Mouse (Mus musculus) lung, postnatal 0 days (tissue): ENCODE results near the gene Rnf150. TPM values are rescaled to one million over a fixed set of nuclear protein-coding genes. Genes with fewer than 3 reads are reported as not detected.

Experiments used
- ATAC-seq: fragments of 200-750 bp; cut with Nextera tagmentation; 2 replicates; pipeline ENCODE4 v1.8.0; 2017; ENCODE audit warnings: moderate library complexity
- DNase-seq: peaks from one replicate; pipeline ENCODE4 v3.0.0-alpha.2; 2016; ENCODE audit warnings: low spot score
- H3K27ac ChIP-seq: fragments of 300-500 bp; sonication (generic); 2 replicates; pipeline ENCODE4 v1.5.1; 2014; ENCODE audit warnings: antibody characterized with exemption, mild to moderate bottlenecking, low read length, mixed read lengths
- H3K27me3 ChIP-seq: fragments of 300-500 bp; sonication (generic); replicated peaks from 2 replicates; pipeline ENCODE4 v1.6.1; 2014; ENCODE audit warnings: low read length, mixed read lengths; ENCODE audit not compliant: insufficient read depth
- H3K36me3 ChIP-seq: fragments of 300-500 bp; sonication (generic); 2 replicates; pipeline ENCODE4 v1.6.1; 2014; ENCODE audit warnings: low read length, mixed read lengths; ENCODE audit not compliant: insufficient read depth
- H3K4me1 ChIP-seq: fragments of 300-500 bp; sonication (generic); 2 replicates; pipeline ENCODE4 v1.6.1; 2014; ENCODE audit warnings: antibody characterized with exemption, low read depth, low read length, mixed read lengths; ENCODE audit not compliant: insufficient read depth
- H3K4me2 ChIP-seq: fragments of 300-500 bp; sonication (generic); replicated peaks from 2 replicates; pipeline ENCODE4 v1.6.1; 2014; ENCODE audit warnings: low read depth, mild to moderate bottlenecking, low read length, moderate library complexity, mixed read lengths
- H3K4me3 ChIP-seq: fragments of 300-500 bp; sonication (generic); 2 replicates; pipeline ENCODE4 v1.5.1; 2014; ENCODE audit warnings: low read depth, low read length
- H3K9ac ChIP-seq: fragments of 300-500 bp; sonication (generic); replicated peaks from 2 replicates; pipeline ENCODE4 v1.6.1; 2014; ENCODE audit warnings: low read depth, mild to moderate bottlenecking
- H3K9me3 ChIP-seq: fragments of 300-500 bp; sonication (generic); 2 replicates; pipeline ENCODE4 v1.6.1; 2016; ENCODE audit warnings: low read length, mixed read lengths
- CTCF ChIP-seq: IDR thresholded peaks from 2 replicates; pipeline ENCODE4 v1.5.1; 2016; ENCODE audit warnings: antibody characterized with exemption, mild to moderate bottlenecking
- EP300 ChIP-seq: IDR thresholded peaks from 2 replicates; pipeline ENCODE4 v1.6.1; 2016; ENCODE audit warnings: antibody characterized with exemption, mild to moderate bottlenecking, control low read depth
- WGBS: fragments of 180-500 bp; shearing (Covaris S2); extraction: QIAGEN DNeasy Blood & Tissue Kit; methylation state at CpG from one replicate; pipeline ENCODE4 v1.1.7; 2014; 5-methylcytosine and 5-hydroxymethylcytosine counted together
- polyA plus RNA-seq: library from polyadenylated mRNA; unstranded; fragments of >200 nt; fragmentation: Nextera tagmentation; extraction: Ambion mirVana; gene quantifications from 2 replicates; pipeline ENCODE4 v1.2.1, GENCODE M21; 2015

Rnf150 gene
- polyA plus RNA-seq, 1 experiment from 2014 or later: 1.7 TPM

GRCm38 (mm10) chr8:82920124-82920523 is 57.0 kb downstream of the Rnf150 start:
- no peak overlapping the region for H3K4me3 ChIP-seq
- H3K36me3 ChIP-seq: no peaks in the 10 kb centered on the region
- ATAC-seq (no peak), DNase-seq (no peak)
- 72% methylated on average over 4 of the region's 4 CpGs for WGBS
- H3K9me3 ChIP-seq: no peaks in the 10 kb centered on the region
- H3K4me2 ChIP-seq: no peak overlapping the region
- no peak for TF ChIP-seq CTCF
- no peak for TF ChIP-seq EP300
- H3K9ac ChIP-seq: no peak overlapping the region
- no peaks in the 10 kb centered on the region for H3K27me3 ChIP-seq
- no peaks in the 10 kb centered on the region for H3K4me1 ChIP-seq
- no peak overlapping the region for H3K27ac ChIP-seq

GRCm38 (mm10) chr8:82925286-82925685 is 62.1 kb downstream of the Rnf150 start:
- Histone ChIP-seq H3K9ac (no peak overlapping the region), H3K4me1 (no peaks in the 10 kb centered on the region), H3K36me3 (no peaks in the 10 kb centered on the region), H3K9me3 (no peaks in the 10 kb centered on the region), H3K27ac (no peak overlapping the region), H3K27me3 (no peaks in the 10 kb centered on the region), H3K4me3 (no peak overlapping the region), H3K4me2 (no peak overlapping the region)
- TF ChIP-seq CTCF (no peak), EP300 (no peak)
- DNase-seq (no peak), ATAC-seq (no peak)
- WGBS: 90% methylated on average over 3 of the region's 3 CpGs

GRCm38 (mm10) chr8:82926518-82926917 is 63.4 kb downstream of the Rnf150 start:
- H3K9ac ChIP-seq: no peak overlapping the region
- no peak for ATAC-seq
- WGBS: 75% methylated on average over 5 of the region's 5 CpGs
- TF ChIP-seq EP300 (no peak), CTCF (no peak)
- no peak overlapping the region for H3K4me3 ChIP-seq
- no peak overlapping the region for H3K4me2 ChIP-seq
- H3K4me1 ChIP-seq: no peaks in the 10 kb centered on the region
- H3K36me3 ChIP-seq: no peaks in the 10 kb centered on the region
- no peaks in the 10 kb centered on the region for H3K27me3 ChIP-seq
- H3K27ac ChIP-seq: no peak overlapping the region
- DNase-seq: no peak
- no peaks in the 10 kb centered on the region for H3K9me3 ChIP-seq

- TF ChIP-seq CTCF (no peak), EP300 (no peak)
- no peaks in the 10 kb centered on the region for H3K36me3 ChIP-seq
- ATAC-seq: no peak; the same call in 1 of the 2 replicates
These were observed 68.4 kb downstream of the Rnf150 start for GRCm38 (mm10) chr8:82931554-82931953.

GRCm38 (mm10) chr8:82936162-82936561 is 73.0 kb downstream of the Rnf150 start:
- Histone ChIP-seq H3K4me1 (peaks cover 11% of the 10 kb centered on the region; the same call in 1 of the 2 replicates), H3K27me3 (no peaks in the 10 kb centered on the region), H3K4me2 (no peak overlapping the region), H3K4me3 (no peak overlapping the region), H3K9ac (no peak overlapping the region), H3K36me3 (no peaks in the 10 kb centered on the region), H3K27ac (no peak overlapping the region), H3K9me3 (no peaks in the 10 kb centered on the region)
- ATAC-seq (peak; percentile 49), DNase-seq (peak; percentile 69)
- WGBS: 50% methylated on average over 7 of the region's 7 CpGs
- TF ChIP-seq CTCF: no peak
- TF ChIP-seq EP300: peak; percentile 86

More at GRCm38 (mm10) chr8:82931554-82931953, 68.4 kb downstream of the Rnf150 start:
- H3K27ac ChIP-seq: no peak overlapping the region
- no peak for DNase-seq
- H3K27me3 ChIP-seq: no peaks in the 10 kb centered on the region
- H3K4me1 ChIP-seq: no peaks in the 10 kb centered on the region
- H3K4me3 ChIP-seq: no peak overlapping the region
- H3K9ac ChIP-seq: no peak overlapping the region
- WGBS: 81% methylated on average over 7 of the region's 7 CpGs
- H3K4me2 ChIP-seq: no peak overlapping the region
- no peaks in the 10 kb centered on the region for H3K9me3 ChIP-seq

GRCm38 (mm10) chr8:82936866-82937265 is 73.7 kb downstream of the Rnf150 start:
- Histone ChIP-seq H3K4me3 (no peak overlapping the region), H3K4me2 (no peak overlapping the region), H3K27ac (no peak overlapping the region), H3K36me3 (no peaks in the 10 kb centered on the region), H3K9me3 (no peaks in the 10 kb centered on the region), H3K4me1 (peaks cover 11% of the 10 kb centered on the region; the same call in 1 of the 2 replicates), H3K9ac (no peak overlapping the region), H3K27me3 (no peaks in the 10 kb centered on the region)
- DNase-seq (peak; percentile 30), ATAC-seq (no peak)
- 58% methylated on average over 4 of the region's 4 CpGs for WGBS
- TF ChIP-seq EP300: no peak
- no peak for TF ChIP-seq CTCF

GRCm38 (mm10) chr8:82939912-82940311 is 76.8 kb downstream of the Rnf150 start:
- H3K4me1 ChIP-seq: peaks cover 20% of the 10 kb centered on the region; the same call in 1 of the 2 replicates
- H3K27me3 ChIP-seq: no peaks in the 10 kb centered on the region
- ATAC-seq: peak; percentile 91
- peak overlapping the region; percentile 25 for H3K4me2 ChIP-seq
- peak; percentile 90 for DNase-seq
- no peaks in the 10 kb centered on the region for H3K36me3 ChIP-seq
- 12% methylated on average over 6 of the region's 6 CpGs for WGBS
- H3K4me3 ChIP-seq: 0 out of 2 replicates have a peak overlapping the region, but pooled peaks have one; percentile 2
- H3K9me3 ChIP-seq: no peaks in the 10 kb centered on the region
- H3K27ac ChIP-seq: 0 out of 2 replicates have a peak overlapping the region, but pooled peaks have one; percentile 20
- no peak overlapping the region for H3K9ac ChIP-seq
- TF ChIP-seq CTCF (no peak), EP300 (peak; percentile 80)
